Mouse (Mus musculus) megakaryocyte-erythroid progenitor cell, adult 5-6 weeks (primary cell): ENCODE data around the gene Ube2d3. TPM values are rescaled to one million over a fixed set of nuclear protein-coding genes. Genes with fewer than 3 reads are reported as not detected.

ENCODE experiments used
- total RNA-seq, 2 experiments: library from RNA; stranded (forward) in 1 of 2; stranded (reverse) in 1 of 2; fragments of 200-1000, 215-1000 nt in 1 of 2; fragments of >200 nt in 1 of 2; fragmentation: Nextera tagmentation in 1 of 2; gene quantifications; 2 replicates each; pipeline ENCODE4 v1.2.3; 2014 to 2017

Ube2d3 gene
- total RNA-seq, 2 experiments from 2014 or later: 439 to 1,018 TPM

Other genes starting within 250 kb of the Ube2d3 start
- gene Cenpe, start 225.6 kb upstream of the Ube2d3 start, total RNA-seq (2014; fragmentation: Nextera tagmentation): 28.0 and 45.2 TPM in 2 replicates
- 58.5 and 68.5 TPM in 2 replicates for gene Cenpe, start 225.6 kb upstream of the Ube2d3 start, total RNA-seq (2017)
- gene Bdh2, start 156.9 kb upstream of the Ube2d3 start, total RNA-seq (2014; fragmentation: Nextera tagmentation): not detected in 2 replicates
- gene Bdh2, start 156.9 kb upstream of the Ube2d3 start, total RNA-seq (2017): not detected in 2 replicates
- gene Slc9b2, start 130.4 kb upstream of the Ube2d3 start, total RNA-seq (2014; fragmentation: Nextera tagmentation): 0.04 TPM in 1 of 2 replicates, not detected in the other
- gene Slc9b2, start 130.4 kb upstream of the Ube2d3 start, total RNA-seq (2017): not detected in 2 replicates
- not detected in 2 replicates for gene Slc9b1, start 90.1 kb upstream of the Ube2d3 start, total RNA-seq (2014; fragmentation: Nextera tagmentation)
- gene Slc9b1, start 90.1 kb upstream of the Ube2d3 start, total RNA-seq (2017): not detected in 2 replicates
- 45.4 and 46.4 TPM in 2 replicates for gene Cisd2, start 14.2 kb upstream of the Ube2d3 start, total RNA-seq (2014; fragmentation: Nextera tagmentation)
- gene Cisd2, start 14.2 kb upstream of the Ube2d3 start, total RNA-seq (2017): 41.5 and 44.2 TPM in 2 replicates
- gene Manba, start 47.5 kb downstream of the Ube2d3 start, total RNA-seq (2014; fragmentation: Nextera tagmentation): 7.0 and 10.7 TPM in 2 replicates
- gene Manba, start 47.5 kb downstream of the Ube2d3 start, total RNA-seq (2017): 16.4 and 22.3 TPM in 2 replicates